Mouse (Mus musculus): ENCODE measurements around the gene Gas2l2.

GRCm38 (mm10) chr11:83410510-83410909 lies 18.7 kb downstream of the Gas2l2 start:
- TF ChIP-seq CTCF (IDR thresholded peaks at IDR 0.05; ENCODE audit: low read depth) (no peak), EP300 (IDR thresholded peaks at IDR 0.05; ENCODE audit: low read depth) (no peak)
